Mouse (Mus musculus) liver (tissue): ENCODE results near the gene Sfswap.
A peak's percentile ranks its signal among the peaks of the same experiment; 100 is the strongest.
"Not testable (repeated sequence)": the region's sequence is repeated elsewhere in the genome, so short reads cannot be mapped to it uniquely, and the experiment has no call there.

ENCODE experiments used
- DNase-seq: peaks from one replicate; pipeline ENCODE4 v3.0.0-alpha.2; 2020; ENCODE audit warnings: mixed read lengths

The Sfswap gene

GRCm38 (mm10) chr5:129590915-129591314 is 89.9 kb downstream of the Sfswap start:
- no peak for DNase-seq

- peak; percentile 83 for DNase-seq
These were observed 93.4 kb downstream of the Sfswap start for GRCm38 (mm10) chr5:129594116-129595114.

GRCm38 (mm10) chr5:129602071-129602487 is 101.1 kb downstream of the Sfswap start:
- peak; percentile 49 for DNase-seq

- no peak for DNase-seq
These were observed 106.5 kb downstream of the Sfswap start for GRCm38 (mm10) chr5:129607476-129607875.

- DNase-seq = peak; percentile 69
These were observed 110.0 kb downstream of the Sfswap start for GRCm38 (mm10) chr5:129611060-129611459.

- DNase-seq = not testable (repeated sequence)
These were observed 119.6 kb downstream of the Sfswap start for GRCm38 (mm10) chr5:129620600-129620999.
